Mouse (Mus musculus) lung, adult 2 months (tissue): ENCODE results near the gene Gimap8.

ENCODE experiments used
- CTCF ChIP-seq: fragments of 200-500 bp; IDR thresholded peaks from 2 replicates; pipeline ENCODE4 v1.5.1; 2011; ENCODE audit warnings: mild to moderate bottlenecking, low read length, control low read depth; ENCODE audit not compliant: insufficient read depth
- POLR2A ChIP-seq: fragments of 200-500 bp; IDR thresholded peaks from 2 replicates; pipeline ENCODE4 v1.6.1; 2011; ENCODE audit warnings: low read depth, mild to moderate bottlenecking, control low read depth, low read length, borderline replicate concordance; ENCODE audit errors: extremely low read depth

DNA sequence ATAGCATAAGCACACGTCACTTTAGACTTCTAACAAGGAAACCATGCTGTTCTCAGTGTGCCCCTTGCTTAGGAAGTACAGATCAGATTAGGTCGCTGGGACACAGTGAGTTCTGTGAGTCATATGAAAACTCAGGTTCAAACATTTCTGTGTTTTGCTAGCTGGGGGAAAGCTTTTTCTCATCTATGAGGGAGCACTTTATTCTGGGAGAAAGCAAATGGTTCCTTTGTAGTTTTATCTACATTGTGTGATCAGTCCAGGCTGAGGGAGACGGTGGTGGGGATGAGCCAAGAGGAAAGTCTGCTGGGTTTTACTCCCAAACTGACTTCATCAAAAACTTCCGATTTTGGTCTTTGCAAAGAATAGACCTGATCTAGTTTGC, 734 bp upstream of the Gimap8 start:
- no peak for TF ChIP-seq CTCF
- TF ChIP-seq POLR2A: no peak
